Mouse (Mus musculus) cerebellum, postnatal 36 days (tissue): ENCODE data around the gene Mxi1.
A peak's percentile ranks its signal among the peaks of the same experiment; 100 is the strongest.
"Not testable (repeated sequence)": the region's sequence is repeated elsewhere in the genome, so short reads cannot be mapped to it uniquely, and the experiment has no call there.

Experiments used
- DNase-seq, 2 experiments: peaks; one replicate each; pipeline ENCODE4 v3.0.0; 2021 to 2022; ENCODE audit warnings: mixed read lengths in 2 of 2

Mxi1 gene

DNA sequence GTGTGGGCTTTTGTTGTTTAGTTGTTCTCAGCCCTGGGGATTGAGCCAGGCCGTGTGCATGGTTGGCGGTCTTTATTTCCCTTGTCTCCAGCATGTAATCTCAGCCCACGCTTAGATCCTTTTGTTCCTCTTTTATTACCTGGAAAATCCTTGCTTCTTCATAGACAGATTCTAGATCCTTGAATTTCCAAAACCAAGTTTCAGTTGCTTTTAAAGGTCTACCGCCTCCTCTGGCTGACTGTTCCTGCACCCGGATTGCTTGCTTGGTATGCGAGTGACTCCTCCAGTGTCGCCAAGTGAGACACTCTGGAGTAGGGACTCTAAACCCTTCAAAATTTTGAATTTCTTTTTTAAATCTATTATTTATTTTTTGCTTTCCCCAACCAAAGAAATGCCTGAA, 56.6 kb downstream of the Mxi1 start:
- DNase-seq: no peak

DNA sequence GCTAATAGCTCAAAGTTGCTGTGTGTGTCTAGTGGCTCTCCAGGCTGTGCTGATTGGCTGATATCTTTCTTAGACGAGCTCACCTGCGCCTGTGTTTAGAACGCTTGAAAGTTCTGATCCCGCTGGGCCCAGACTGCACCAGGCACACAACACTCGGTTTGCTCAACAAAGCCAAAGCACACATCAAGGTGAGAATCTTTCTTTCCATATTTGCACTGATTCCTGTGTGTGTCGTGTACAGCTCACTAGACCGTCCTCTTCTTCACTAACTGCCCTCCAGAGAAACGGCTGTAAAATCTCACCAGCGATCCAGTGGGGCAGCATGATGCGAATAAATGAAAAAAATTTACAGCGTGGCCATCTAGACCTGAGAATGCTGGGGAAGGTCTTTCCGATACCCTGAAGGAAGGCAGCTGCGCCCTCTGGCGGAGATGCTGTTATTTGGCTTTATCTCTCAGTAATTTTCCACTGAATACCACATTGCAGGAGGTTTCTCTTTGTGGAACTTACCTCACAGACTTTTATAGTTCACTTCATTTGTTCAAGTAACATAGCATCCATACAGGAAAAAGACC, 59.2 kb downstream of the Mxi1 start:
- DNase-seq: peak; percentile 86 to 93

DNA sequence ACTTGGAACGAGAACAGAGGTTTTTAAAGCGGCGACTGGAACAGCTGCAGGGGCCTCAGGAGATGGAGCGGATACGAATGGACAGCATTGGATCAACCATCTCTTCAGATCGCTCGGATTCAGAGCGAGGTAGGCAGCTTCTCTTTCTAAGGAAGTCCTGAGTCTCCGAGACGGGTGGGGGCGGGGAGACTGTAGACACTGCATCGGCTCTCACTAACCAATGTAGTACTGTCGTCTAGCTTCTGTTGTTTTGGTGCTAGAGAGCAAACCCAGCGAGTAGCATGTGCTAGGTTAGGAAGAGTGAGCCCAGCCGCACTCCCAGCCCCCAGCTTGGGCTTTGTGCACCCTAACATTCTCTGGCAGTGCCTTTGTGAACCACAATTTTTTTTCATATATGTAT, 59.9 kb downstream of the Mxi1 start:
- DNase-seq: no peak

DNA sequence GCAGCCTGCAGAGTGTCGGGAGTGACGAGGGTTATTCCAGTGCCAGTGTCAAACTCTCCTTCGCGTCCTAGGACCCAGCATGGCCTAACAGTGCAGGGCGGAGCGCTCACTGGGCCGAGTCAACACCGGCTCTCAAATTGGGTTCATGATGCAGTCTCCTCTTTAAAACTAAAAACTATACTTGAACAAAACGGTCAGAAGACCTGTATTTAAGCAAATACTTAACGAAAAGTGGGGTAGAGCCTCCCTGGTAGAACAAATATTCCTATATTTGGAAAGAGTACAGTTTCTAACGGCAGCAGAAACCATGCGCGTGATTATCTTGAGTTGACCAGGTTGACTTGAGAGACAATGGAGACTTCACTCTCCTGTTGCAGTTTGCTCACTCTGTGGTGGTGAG, 61.3 kb downstream of the Mxi1 start, which contains the start of gene Gm10197:
Gm10197 (minus strand) TSS at position 101 of the 400 bp plus-strand sequence.
- DNase-seq: no peak

DNA sequence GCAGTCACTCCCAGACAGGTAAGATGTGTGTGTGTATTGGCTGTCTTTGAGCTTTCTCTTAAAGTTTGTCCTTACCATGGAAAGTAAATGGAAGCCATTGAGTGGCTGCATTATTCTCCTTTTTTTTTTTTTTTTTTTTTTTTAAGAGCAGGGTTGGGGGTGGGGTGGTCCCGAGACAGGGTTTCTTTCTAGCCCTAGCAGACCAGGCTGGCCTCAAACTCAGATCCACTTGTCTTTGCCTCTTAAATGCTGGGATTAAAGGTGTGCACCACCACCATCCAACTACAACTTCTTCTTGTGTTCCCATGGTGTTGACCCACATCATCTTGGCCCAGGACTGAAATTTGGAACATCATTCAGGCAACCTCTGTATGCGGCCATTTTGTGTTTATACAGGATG, 63.3 kb downstream of the Mxi1 start:
- no peak for DNase-seq

GRCm38 (mm10) chr19:53375299-53375698, 65.0 kb downstream of the Mxi1 start:
- no peak for DNase-seq

GRCm38 (mm10) chr19:53375816-53376215, 65.5 kb downstream of the Mxi1 start:
- no peak for DNase-seq

- DNase-seq: no peak
Measured at GRCm38 (mm10) chr19:53377652-53378051, 67.3 kb downstream of the Mxi1 start.

- DNase-seq: no peak
Measured at GRCm38 (mm10) chr19:53378421-53378820, 68.1 kb downstream of the Mxi1 start.

GRCm38 (mm10) chr19:53383336-53383735, 73.0 kb downstream of the Mxi1 start:
- no peak for DNase-seq

GRCm38 (mm10) chr19:53389417-53389816, 79.1 kb downstream of the Mxi1 start:
- DNase-seq: no peak

- DNase-seq: peak in 1 of 2 experiments; percentile 59
Measured at GRCm38 (mm10) chr19:53389851-53390431, 79.6 kb downstream of the Mxi1 start.

GRCm38 (mm10) chr19:53390495-53391007, 80.2 kb downstream of the Mxi1 start, which contains the start of gene Smndc1:
TSS of gene Smndc1 (minus strand) at chr19:53390578.
- DNase-seq: peak; percentile 99 to 100

- no peak for DNase-seq
Measured at GRCm38 (mm10) chr19:53391386-53391785, 81.1 kb downstream of the Mxi1 start.

GRCm38 (mm10) chr19:53391787-53392186, 81.5 kb downstream of the Mxi1 start:
- DNase-seq: no peak

DNA sequence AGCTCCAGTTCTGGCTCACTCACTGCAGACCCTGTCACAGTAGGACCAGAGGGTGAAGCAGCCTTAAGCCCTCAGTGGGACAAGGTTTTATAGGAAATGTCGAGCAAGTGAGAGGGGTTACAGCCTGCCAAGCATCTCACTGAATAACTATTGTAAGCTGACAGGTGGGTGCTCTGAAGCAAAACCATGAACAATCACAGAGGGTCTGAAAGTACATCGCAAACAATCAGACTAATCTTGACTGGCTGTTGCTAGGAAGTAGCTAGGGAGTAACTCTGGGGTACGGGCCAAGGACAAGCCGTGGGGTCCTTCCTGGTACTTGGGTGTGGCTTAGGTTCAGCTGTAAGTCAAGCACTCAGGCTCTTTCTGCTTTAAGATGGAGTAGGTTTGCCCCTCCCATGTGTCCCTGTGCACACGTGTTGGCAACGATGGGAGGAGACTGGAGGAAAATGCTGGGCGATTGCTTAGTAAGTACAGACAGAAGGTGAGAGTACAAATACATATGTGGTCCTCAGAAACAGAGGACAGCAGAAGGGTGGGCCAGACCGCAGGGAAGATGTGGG, 82.5 kb downstream of the Mxi1 start:
- no peak for DNase-seq

GRCm38 (mm10) chr19:53393646-53394045, 83.3 kb downstream of the Mxi1 start:
- no peak for DNase-seq

- DNase-seq: peak; percentile 47 to 64
Measured at GRCm38 (mm10) chr19:53394552-53394951, 84.2 kb downstream of the Mxi1 start.

DNA sequence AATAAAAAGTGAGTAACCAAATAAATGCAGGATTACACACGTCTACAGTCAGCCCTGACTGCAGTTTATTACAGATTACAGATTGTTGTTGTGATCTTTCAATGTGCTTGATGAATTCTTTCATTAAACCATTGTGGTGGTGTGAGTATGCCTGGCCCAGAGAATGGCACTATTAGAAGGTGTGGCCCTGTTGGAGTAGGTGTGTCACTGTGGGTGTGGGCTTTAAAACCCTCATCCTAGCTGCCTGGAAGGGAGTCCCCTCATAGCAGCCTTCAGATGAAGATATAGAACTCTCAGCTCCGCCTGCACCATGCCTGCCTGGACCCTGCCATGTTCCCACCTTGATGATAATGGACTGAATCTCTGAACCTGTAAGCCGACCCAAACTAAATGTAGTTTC, 84.6 kb downstream of the Mxi1 start:
- not testable (repeated sequence) for DNase-seq

GRCm38 (mm10) chr19:53395805-53396204, 85.5 kb downstream of the Mxi1 start:
- not testable (repeated sequence) for DNase-seq

GRCm38 (mm10) chr19:53397451-53398233, 87.3 kb downstream of the Mxi1 start:
- no peak for DNase-seq

- DNase-seq: no peak
Measured at GRCm38 (mm10) chr19:53399213-53399612, 88.9 kb downstream of the Mxi1 start.
